Mouse (Mus musculus): ENCODE measurements at regions not wholly inside any gene's neighbourhood (a gene's known extent, or its start where the extent isn't known, plus 50 kb on each side); places are given as distances from the start of the nearest gene placed in this dataset.
A peak's percentile ranks its signal among the peaks of the same experiment; 100 is the strongest.

DNA sequence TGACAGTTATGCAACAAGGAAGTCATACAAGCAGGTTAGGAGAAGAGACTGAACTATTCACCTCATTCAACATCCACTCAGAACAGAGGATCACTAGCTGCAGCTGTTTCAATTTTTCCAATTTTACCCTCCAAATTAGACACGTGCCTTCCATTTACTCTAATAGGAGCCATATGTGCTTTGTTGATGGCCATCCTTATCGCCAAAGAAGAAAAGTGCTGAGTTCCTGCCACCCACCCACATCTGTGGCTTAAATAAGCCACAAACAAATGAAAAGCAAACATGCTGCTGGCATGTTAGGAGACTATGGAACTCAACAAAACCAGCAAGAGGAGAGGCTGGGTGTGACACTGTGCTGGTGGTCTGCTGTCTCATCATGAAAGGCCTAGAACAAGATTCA is 1786.1 kb downstream of the 9330182O14Rik start:
- Histone ChIP-seq H3K27me3 (ENCODE audit: control insufficient read depth, insufficient read depth, low read length, poor library complexity, severe bottlenecking) (no peaks in the 10 kb centered on the region), H3K36me3 (ENCODE audit: control insufficient read depth, insufficient read depth, low read length, poor library complexity, severe bottlenecking) (no peaks in the 10 kb centered on the region)
- no peak for DNase-seq (ENCODE audit: low read depth, low spot score)

- H3K27me3 ChIP-seq (ENCODE audit: control insufficient read depth, insufficient read depth, low read length, poor library complexity, severe bottlenecking) = no peaks in the 10 kb centered on the region
- no peak for DNase-seq (ENCODE audit: low read depth, low spot score)
Observed at GRCm38 (mm10) chr15:41936697-41937096, 1802.5 kb downstream of the 9330182O14Rik start.

DNA sequence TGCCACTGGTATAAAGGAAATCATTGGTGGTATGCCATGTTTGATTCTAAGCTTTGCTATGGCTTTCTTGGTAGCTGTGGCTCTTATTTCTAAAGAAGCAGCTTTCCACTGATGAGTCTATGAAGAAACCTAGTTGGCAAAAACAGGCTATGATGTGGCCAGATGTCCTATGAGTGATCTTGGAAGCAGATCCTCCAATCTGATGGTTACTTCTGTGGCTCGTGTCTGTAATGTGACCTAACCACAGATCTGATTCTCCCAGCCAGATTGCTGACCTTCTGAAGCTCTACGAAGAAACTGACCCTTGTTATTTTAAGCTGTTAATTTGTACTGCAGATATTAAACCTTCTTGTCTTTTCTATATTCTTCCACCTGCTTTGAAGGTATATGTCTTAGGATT is 1811.1 kb downstream of the 9330182O14Rik start:
- H3K27me3 ChIP-seq (ENCODE audit: control insufficient read depth, insufficient read depth, low read length, poor library complexity, severe bottlenecking) = no peaks in the 10 kb centered on the region
- no peak for DNase-seq (ENCODE audit: low read depth, low spot score)
- H3K36me3 ChIP-seq (ENCODE audit: control insufficient read depth, insufficient read depth, low read length, poor library complexity, severe bottlenecking) = no peaks in the 10 kb centered on the region

More at GRCm38 (mm10) chr15:41936697-41937096, 1802.5 kb downstream of the 9330182O14Rik start:
- H3K36me3 ChIP-seq (ENCODE audit: control insufficient read depth, insufficient read depth, low read length, poor library complexity, severe bottlenecking) = no peaks in the 10 kb centered on the region

DNA sequence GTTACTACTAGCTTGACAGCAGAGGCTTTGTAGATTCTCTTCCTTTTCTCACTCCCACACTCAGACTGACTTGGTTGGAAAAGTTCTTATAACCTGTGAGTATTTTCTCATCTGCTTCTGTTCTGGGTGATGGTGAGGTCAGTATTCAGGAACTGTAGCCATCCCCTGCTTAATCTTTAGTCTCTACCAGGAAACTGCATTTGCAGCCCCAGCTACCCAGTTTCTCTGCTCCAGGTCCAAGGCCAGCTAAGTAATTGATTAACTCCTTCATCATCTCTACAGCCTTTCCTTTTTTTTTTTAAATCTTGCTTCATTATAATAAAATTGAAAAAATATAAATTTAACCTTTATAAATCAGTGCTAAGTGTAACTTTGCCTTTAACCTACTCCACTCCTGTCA is 1813.7 kb downstream of the 9330182O14Rik start:
- DNase-seq (ENCODE audit: low read depth, low spot score) = no peak
- H3K36me3 ChIP-seq (ENCODE audit: control insufficient read depth, insufficient read depth, low read length, poor library complexity, severe bottlenecking) = no peaks in the 10 kb centered on the region

DNA sequence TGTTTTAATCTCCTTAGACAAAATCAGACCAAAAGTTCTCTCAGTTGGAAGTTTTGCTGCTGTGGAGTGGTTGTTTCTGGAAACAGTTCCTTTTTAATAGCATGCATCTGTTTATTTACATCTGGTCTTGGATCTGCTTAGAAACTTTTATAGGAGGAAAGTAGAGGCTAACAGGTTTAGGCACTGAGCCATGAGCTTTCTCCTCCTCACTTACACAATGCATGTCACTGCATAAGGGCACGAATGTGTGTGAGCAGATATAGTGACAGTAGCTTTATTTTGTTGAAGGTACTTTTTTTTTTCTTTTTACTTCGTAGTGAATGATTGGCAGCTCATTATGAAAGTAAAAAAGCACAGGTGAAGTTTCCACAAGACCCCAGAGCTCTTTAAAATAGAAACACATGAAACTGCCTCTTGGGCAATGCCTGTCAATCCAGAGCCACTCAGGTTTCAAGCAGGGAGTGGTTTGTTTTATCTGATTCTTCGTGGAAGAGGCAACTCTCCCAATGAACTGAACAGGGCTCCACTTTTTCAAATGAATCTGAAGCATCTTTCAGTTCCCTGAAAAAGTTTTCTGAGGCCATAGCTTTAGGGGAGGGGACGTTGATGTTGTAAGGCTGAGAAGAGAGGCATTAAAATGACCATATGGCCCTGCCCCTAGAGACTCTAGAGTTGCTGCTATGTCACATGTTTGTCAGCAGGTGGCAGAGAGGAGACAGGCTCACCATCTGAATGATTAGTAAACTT is 1814.4 kb downstream of the 9330182O14Rik start:
- H3K36me3 ChIP-seq (ENCODE audit: control insufficient read depth, insufficient read depth, low read length, poor library complexity, severe bottlenecking) = no peaks in the 10 kb centered on the region
- H3K27me3 ChIP-seq (ENCODE audit: control insufficient read depth, insufficient read depth, low read length, poor library complexity, severe bottlenecking) = no peaks in the 10 kb centered on the region
- peak; percentile 35 for DNase-seq (ENCODE audit: low read depth, low spot score)

More for the DNA sequence above, 1813.7 kb downstream of the 9330182O14Rik start:
- H3K27me3 ChIP-seq (ENCODE audit: control insufficient read depth, insufficient read depth, low read length, poor library complexity, severe bottlenecking) = no peaks in the 10 kb centered on the region

GRCm38 (mm10) chr15:41949094-41949461 is 1814.9 kb downstream of the 9330182O14Rik start:
- Histone ChIP-seq H3K36me3 (ENCODE audit: control insufficient read depth, insufficient read depth, low read length, poor library complexity, severe bottlenecking) (no peaks in the 10 kb centered on the region), H3K27me3 (ENCODE audit: control insufficient read depth, insufficient read depth, low read length, poor library complexity, severe bottlenecking) (no peaks in the 10 kb centered on the region)
- DNase-seq (ENCODE audit: low read depth, low spot score) = no peak

DNA sequence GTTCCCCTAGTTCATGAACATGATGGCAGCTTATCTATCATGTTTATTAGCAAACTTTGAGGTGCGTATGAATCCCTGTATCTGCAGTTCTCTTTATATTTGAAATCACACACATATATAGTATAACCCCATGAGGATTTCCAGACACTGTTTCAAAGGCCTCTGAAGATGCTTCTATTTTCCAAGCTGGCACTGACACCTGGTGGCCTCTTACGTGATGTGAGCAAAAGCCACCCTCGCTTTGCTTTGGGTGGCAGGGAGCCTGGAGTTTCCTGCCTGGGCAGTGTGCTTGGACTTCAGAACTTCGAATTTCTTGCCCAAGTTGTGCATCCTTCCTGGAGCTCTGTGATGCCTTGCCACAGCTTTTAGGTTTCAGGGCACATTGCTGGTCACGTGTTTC is 1817.1 kb downstream of the 9330182O14Rik start:
- DNase-seq (ENCODE audit: low read depth, low spot score) = peak; percentile 34
- Histone ChIP-seq H3K27me3 (ENCODE audit: control insufficient read depth, insufficient read depth, low read length, poor library complexity, severe bottlenecking) (no peaks in the 10 kb centered on the region), H3K36me3 (ENCODE audit: control insufficient read depth, insufficient read depth, low read length, poor library complexity, severe bottlenecking) (no peaks in the 10 kb centered on the region)

DNA sequence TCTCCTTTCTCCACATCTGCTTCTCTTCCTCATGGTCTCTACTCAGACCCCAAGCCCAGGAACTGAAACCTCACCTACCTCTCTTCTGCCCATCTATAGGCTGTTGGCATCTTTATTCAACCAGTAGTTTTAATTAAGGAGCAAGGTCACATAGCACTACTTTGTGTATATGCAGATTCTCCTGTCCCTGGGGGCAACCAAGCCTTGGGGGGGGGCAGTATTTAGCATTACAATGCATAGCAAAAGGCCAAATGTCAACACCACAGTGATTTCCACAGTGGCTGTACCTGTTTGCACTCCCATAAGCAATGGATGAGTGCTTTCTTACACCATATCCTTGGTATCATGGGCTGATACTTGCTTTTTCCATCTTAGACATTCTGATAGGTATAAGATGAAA is 1826.4 kb downstream of the 9330182O14Rik start:
- Histone ChIP-seq H3K27me3 (ENCODE audit: control insufficient read depth, insufficient read depth, low read length, poor library complexity, severe bottlenecking) (no peaks in the 10 kb centered on the region), H3K36me3 (ENCODE audit: control insufficient read depth, insufficient read depth, low read length, poor library complexity, severe bottlenecking) (no peaks in the 10 kb centered on the region)
- DNase-seq (ENCODE audit: low read depth, low spot score) = no peak

GRCm38 (mm10) chr15:41970877-41971276 is 1836.7 kb downstream of the 9330182O14Rik start:
- DNase-seq (ENCODE audit: low read depth, low spot score) = no peak
- Histone ChIP-seq H3K36me3 (ENCODE audit: control insufficient read depth, insufficient read depth, low read length, poor library complexity, severe bottlenecking) (no peaks in the 10 kb centered on the region), H3K27me3 (ENCODE audit: control insufficient read depth, insufficient read depth, low read length, poor library complexity, severe bottlenecking) (no peaks in the 10 kb centered on the region)

DNA sequence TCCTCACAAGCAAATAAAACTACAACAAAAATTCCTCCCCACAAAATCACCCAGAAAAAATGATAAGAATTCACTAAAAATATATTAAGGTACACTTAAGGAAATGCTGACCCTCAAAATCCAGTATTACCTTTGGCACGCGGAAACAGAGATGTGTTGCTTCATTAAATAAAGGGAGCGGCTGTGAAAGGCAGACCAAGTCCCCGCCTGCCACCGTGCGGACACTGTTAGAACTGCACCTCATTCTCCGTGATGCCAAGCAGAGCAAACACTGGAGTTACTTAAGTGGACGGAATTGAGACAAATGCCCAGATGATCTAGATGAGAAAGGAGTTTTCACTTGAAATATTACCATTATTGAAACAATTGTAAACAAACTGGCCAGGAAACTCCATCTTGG is 1839.1 kb downstream of the 9330182O14Rik start:
- DNase-seq (ENCODE audit: low read depth, low spot score) = peak; percentile 81
- Histone ChIP-seq H3K36me3 (ENCODE audit: control insufficient read depth, insufficient read depth, low read length, poor library complexity, severe bottlenecking) (no peaks in the 10 kb centered on the region), H3K27me3 (ENCODE audit: control insufficient read depth, insufficient read depth, low read length, poor library complexity, severe bottlenecking) (no peaks in the 10 kb centered on the region)

- DNase-seq (ENCODE audit: low read depth, low spot score) = no peak
- H3K27me3 ChIP-seq (ENCODE audit: control insufficient read depth, insufficient read depth, low read length, poor library complexity, severe bottlenecking) = no peaks in the 10 kb centered on the region
- no peaks in the 10 kb centered on the region for H3K36me3 ChIP-seq (ENCODE audit: control insufficient read depth, insufficient read depth, low read length, poor library complexity, severe bottlenecking)
Observed at GRCm38 (mm10) chr15:41977196-41977595, 1843.0 kb downstream of the 9330182O14Rik start.

DNA sequence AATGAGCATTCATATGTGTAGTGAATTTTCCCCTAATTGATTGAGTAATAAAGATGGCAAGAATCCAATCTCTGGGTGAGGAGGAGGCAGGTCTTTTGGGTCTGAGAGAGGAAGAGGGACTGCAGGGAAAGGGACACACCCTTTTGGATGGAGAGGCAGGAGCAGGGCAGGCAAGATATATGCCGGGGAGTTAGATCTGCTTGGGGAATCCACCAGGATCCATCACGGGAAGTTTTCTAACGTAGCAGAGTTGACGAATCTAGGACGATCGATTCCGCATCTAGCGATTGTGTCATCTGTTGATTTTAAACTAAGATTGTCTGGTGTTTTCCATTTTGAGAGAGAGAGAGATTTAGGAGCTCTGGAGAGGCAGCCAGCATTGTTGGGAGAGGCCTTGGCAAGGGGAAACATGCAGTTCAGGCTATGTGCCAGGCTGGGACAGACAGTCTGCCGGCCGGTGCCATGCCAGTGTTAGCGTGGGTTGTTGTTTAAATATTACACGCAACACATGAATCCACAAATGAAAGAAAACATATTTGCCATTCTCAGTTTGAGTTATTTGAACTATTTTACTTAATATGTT is 1843.6 kb downstream of the 9330182O14Rik start:
- Histone ChIP-seq H3K27me3 (ENCODE audit: control insufficient read depth, insufficient read depth, low read length, poor library complexity, severe bottlenecking) (no peaks in the 10 kb centered on the region), H3K36me3 (ENCODE audit: control insufficient read depth, insufficient read depth, low read length, poor library complexity, severe bottlenecking) (no peaks in the 10 kb centered on the region)
- DNase-seq (ENCODE audit: low read depth, low spot score) = no peak

DNA sequence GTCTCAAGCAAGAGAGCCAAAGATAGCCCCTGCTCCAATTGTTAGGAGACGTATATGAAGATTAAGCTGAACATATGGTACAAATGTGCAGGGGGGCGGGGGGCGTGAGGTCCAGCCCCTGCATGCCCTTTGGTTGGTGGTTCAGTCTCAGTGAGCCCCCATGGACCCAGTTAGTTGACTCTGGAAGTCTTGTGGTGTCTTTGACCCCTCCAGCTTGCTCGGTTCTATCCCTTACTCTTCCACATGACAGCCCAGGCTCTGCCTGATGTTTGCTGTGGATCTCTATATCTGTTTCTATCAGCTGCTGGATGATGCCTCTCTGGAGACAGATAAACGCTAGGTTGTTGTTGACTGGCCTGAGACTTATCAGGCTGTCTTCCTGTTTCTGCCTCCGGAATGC is 1849.1 kb downstream of the 9330182O14Rik start:
- H3K36me3 ChIP-seq (ENCODE audit: control insufficient read depth, insufficient read depth, low read length, poor library complexity, severe bottlenecking) = no peaks in the 10 kb centered on the region
- no peaks in the 10 kb centered on the region for H3K27me3 ChIP-seq (ENCODE audit: control insufficient read depth, insufficient read depth, low read length, poor library complexity, severe bottlenecking)
- no peak for DNase-seq (ENCODE audit: low read depth, low spot score)

GRCm38 (mm10) chr15:41984267-41984666 is 1850.1 kb downstream of the 9330182O14Rik start:
- DNase-seq (ENCODE audit: low read depth, low spot score) = no peak
- H3K27me3 ChIP-seq (ENCODE audit: control insufficient read depth, insufficient read depth, low read length, poor library complexity, severe bottlenecking) = no peaks in the 10 kb centered on the region
- no peaks in the 10 kb centered on the region for H3K36me3 ChIP-seq (ENCODE audit: control insufficient read depth, insufficient read depth, low read length, poor library complexity, severe bottlenecking)

DNA sequence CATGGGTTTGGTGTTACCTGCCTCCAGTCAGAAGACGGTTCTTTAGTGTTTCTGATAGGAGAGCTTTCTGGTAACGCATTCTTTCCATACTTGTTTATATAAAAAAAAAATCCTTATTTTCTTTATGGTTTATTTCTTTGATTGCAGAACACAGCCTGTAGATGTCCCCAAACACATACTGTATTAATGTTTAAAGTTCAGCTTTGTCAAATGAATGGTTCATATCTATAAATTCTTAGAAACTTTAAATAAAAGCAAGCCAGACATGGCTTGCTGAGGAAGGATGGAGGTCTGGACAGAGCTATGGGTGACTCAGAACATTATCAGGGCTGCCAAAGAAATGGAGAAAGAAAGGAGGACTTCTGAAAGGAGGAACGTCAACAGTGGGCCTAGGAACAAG is 1852.1 kb downstream of the 9330182O14Rik start:
- Histone ChIP-seq H3K36me3 (ENCODE audit: control insufficient read depth, insufficient read depth, low read length, poor library complexity, severe bottlenecking) (no peaks in the 10 kb centered on the region), H3K27me3 (ENCODE audit: control insufficient read depth, insufficient read depth, low read length, poor library complexity, severe bottlenecking) (no peaks in the 10 kb centered on the region)
- DNase-seq (ENCODE audit: low read depth, low spot score) = no peak

Data from splenic B cell, adult 2 months (primary cell).